13 mouse cellular contexts compared by ENCODE assay signal in the genomic region with DNA sequence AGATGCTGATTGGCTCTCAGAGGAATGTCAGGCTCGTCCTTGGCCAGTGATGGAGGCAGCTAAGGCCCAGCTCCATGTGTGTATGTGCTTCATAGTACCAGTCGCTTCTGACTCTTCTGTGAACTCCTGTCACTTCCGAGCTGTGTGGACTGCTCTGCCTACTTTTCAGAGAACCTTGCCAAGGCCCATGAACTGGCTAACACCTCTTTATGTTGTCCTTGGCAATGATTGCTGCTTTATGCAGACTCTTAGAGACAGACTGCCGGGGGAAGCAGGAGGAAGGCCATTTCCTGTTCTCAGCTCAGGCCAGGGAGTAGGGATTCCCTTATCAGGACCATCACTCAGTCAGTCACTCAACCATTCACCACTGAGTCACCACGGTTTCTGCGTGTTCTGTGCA. TPM values are rescaled to one million over a fixed set of nuclear protein-coding genes. Genes with fewer than 3 reads are reported as not detected.
A peak's percentile ranks its signal among the peaks of the same experiment; 100 is the strongest.
DNase-seq lines count a peak whose midpoint lies in the region; ATAC-seq and TF ChIP-seq lines count a peak whose summit lies in the region.
"Had no signal": no experiment of that assay in that cellular context is flagged by ENCODE, and none has a peak within 500 bp of the region (broad histone marks: within the 10 kb centered on the region; RNA-seq: fewer than 3 reads in every experiment).

No protein-coding gene starts in this region.

- DNase-seq in heart, adult 11 months: peak; percentile 88
- DNase-seq in heart, adult 9 months (ENCODE audit: low spot score in 2 of 2): no peak
- no peak for DNase-seq in kidney, postnatal 25 days
- peak; percentile 4 for DNase-seq in 3T3-L1 (ENCODE audit: low read depth, low spot score)
- DNase-seq in gonadal fat pad, adult 2 months (ENCODE audit: low read depth): peak; percentile 80
- DNase-seq in layer of hippocampus, adult 2 months (ENCODE audit: low spot score in 2 of 2): no peak
- DNase-seq: liver, embryonic 13.5 days; right cerebral cortex, postnatal 14 days; thymus, postnatal 14 days had no signal

- 35% methylated on average over 6 of the region's 6 CpGs for WGBS in kidney, embryonic 16.5 days

- no peak for TF ChIP-seq CTCF in layer of hippocampus, adult 2 months (conservative IDR thresholded peaks at IDR 0.05)

- no peak overlapping the region for H3K9ac ChIP-seq in kidney, embryonic 16.5 days (replicated peaks; ENCODE audit: low read length)
- H3K9ac ChIP-seq: liver, embryonic 13.5 days had no signal

- ATAC-seq in kidney, embryonic 16.5 days (ENCODE audit: low FRiP score, low TSS enrichment): peak; percentile 83
- no peak for ATAC-seq in megakaryocyte progenitor cell, adult 5-6 weeks (replicated peaks; ENCODE audit: poor library complexity)
- ATAC-seq: forebrain, embryonic 16.5 days had no signal

- H3K4me1 ChIP-seq in kidney, embryonic 16.5 days (ENCODE audit: insufficient read depth, low read length): peaks cover 18% of the 10 kb centered on the region; the same call in 1 of the 2 replicates
- H3K4me1 ChIP-seq: liver, embryonic 13.5 days had no signal

- 0 out of 2 replicates have a peak, but pooled peaks cover 3% of the 10 kb centered on the region for H3K36me3 ChIP-seq in kidney, embryonic 16.5 days (ENCODE audit: insufficient read depth, low read length)
- H3K36me3 ChIP-seq: liver, embryonic 13.5 days had no signal

- no peak overlapping the region for H3K4me2 ChIP-seq in kidney, embryonic 16.5 days (replicated peaks; ENCODE audit: low read depth, low read length)
- H3K4me2 ChIP-seq: liver, embryonic 13.5 days had no signal

- H3K27ac ChIP-seq in kidney, embryonic 16.5 days (ENCODE audit: low read length): 0 out of 2 replicates have a peak overlapping the region, but pooled peaks have one; percentile 23
- no peak overlapping the region for H3K27ac ChIP-seq in layer of hippocampus, adult 2 months
- H3K27ac ChIP-seq: liver, embryonic 13.5 days had no signal

- H3K27me3 ChIP-seq in kidney, embryonic 16.5 days (ENCODE audit: insufficient read depth, low read length): no peaks in the 10 kb centered on the region
- H3K27me3 ChIP-seq: liver, embryonic 13.5 days had no signal

- no peaks in the 10 kb centered on the region for H3K9me3 ChIP-seq in kidney, embryonic 16.5 days (ENCODE audit: low read length)
- H3K9me3 ChIP-seq: liver, embryonic 13.5 days had no signal

- no peak overlapping the region for H3K4me3 ChIP-seq in kidney, embryonic 16.5 days (ENCODE audit: low read length)
- no peak overlapping the region for H3K4me3 ChIP-seq in layer of hippocampus, adult 2 months
- H3K4me3 ChIP-seq: liver, embryonic 13.5 days had no signal

RNA-seq across cellular contexts. Expression of a gene that starts 10.4 kb away (rescaled TPM):
- polyA plus RNA-seq in kidney, embryonic 16.5 days (2015; fragmentation: Nextera tagmentation; extraction: Ambion mirVana): 25.3 and 28.0 TPM in 2 replicates
- 7.7 and 8.9 TPM in 2 replicates for polyA plus RNA-seq in gonadal fat pad, adult 2 months (2012; rRNA removed)
- 0.44 and 3.8 TPM in 2 replicates for total RNA-seq in megakaryocyte progenitor cell, adult 5-6 weeks (2015)
- 1.6 TPM in 1 of 2 replicates, not detected in the other for total RNA-seq in megakaryocyte progenitor cell, adult 5-6 weeks (2017)
- 10 to 100 TPM; 13.1 to 13.5 TPM for total RNA-seq in layer of hippocampus, adult 2 months (2021)
- total RNA-seq: megakaryocyte-erythroid progenitor cell, adult 5-6 weeks had no signal

Comparison
In these comparisons a context has a peak if more than half of its experiments do, and no peak if none do; other contexts are left out.
1. DNase-seq: peak in heart, adult 11 months (single experiment), 3T3-L1 (single experiment) and gonadal fat pad, adult 2 months (single experiment); none in heart, adult 9 months (0 of 2), kidney, postnatal 25 days (0 of 2) and layer of hippocampus, adult 2 months (0 of 2).